Mouse (Mus musculus) cerebellum, adult 9-10 months (tissue): ENCODE data around the gene Mrps24.

Experiments
- DNase-seq: peaks from one replicate; pipeline ENCODE4 v3.0.0; 2022

The Mrps24 gene

DNA sequence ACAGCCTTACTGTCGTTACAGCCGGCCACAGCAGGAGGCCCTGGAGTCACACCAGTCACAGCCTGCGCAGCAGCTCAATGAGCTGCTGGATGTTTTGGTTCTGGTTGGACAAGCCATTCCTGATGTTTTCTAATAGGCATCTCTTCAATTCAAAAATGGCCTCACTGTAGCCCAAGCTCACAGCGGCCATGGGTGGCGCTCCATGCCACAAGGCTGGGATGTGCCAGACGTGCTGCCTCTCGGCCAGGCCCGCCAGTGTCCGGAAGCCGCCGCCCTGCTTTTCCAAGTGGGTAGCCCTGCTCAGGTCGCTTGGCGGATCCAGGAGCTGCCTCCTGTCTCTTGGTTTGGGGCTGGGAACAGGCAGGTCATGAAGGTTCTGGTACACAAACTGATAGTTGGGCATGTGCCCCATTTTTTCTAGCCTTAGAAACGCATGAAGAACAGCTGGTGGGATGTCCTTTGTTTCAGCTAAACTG lies at the start of gene Mrps24:
Gene Mrps24 (minus strand): TSS at position 51 of the 476 bp plus-strand sequence.
- no peak for DNase-seq

DNA sequence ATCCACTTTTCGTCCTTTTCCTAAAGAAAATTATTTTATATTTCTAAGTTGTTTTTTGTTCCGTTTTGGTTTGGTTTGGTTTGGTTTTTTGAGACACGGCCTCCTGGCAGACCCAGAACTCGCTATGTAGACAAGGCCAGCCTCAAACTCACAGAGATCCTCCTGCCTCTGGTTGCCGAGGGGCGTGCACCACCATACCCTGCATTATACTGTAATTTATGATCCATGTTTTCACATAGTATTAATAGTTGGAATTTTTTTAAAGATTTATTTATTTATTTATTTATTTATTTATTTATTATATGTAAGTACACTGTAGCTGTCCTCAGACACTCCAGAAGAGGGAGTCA lies 47.1 kb upstream of the Mrps24 start:
- DNase-seq: no peak

DNA sequence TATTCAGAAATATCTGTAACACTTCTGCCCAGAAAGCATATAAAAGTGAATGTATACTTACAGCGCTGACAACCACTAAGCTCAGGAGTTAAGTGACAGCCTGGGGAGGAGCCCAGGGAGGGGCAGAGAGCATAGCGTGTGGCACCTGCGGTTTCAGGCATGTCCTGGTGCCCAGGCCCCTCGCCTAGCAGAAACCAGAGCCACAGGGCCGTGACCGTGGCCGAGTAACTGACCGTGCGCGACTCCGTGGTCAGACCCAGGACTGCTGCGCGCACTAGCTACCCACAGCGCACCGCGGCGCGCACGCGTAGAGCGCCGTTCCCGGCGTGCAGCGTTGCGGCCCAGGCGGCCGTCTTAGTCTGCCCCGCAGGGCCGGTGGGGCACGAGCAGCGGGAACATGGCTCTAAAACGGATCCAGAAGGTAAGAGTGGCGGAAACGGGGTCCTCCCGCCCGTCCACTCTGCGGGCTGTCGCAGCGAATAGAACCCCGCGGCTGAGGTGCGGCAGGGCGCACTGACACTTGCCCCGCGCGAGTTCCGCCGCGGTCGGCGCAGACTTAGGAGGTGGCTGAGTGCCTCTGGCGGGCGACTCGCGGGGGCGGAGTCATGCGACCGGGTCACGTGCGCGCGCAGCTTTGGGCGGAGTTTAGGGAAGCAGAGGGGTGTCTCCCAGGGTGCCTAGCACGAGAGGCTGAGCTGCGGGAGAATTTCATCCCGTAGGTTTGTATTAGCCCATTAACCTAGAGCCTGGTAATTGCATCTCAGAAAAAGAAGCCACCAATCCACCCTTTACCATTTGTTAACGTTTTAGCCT lies 46.5 kb upstream of the Mrps24 start, which contains the start of gene Urgcp:
Gene Urgcp (minus strand): TSS at position 557 of the 813 bp plus-strand sequence.
- peak; percentile 94 for DNase-seq

DNA sequence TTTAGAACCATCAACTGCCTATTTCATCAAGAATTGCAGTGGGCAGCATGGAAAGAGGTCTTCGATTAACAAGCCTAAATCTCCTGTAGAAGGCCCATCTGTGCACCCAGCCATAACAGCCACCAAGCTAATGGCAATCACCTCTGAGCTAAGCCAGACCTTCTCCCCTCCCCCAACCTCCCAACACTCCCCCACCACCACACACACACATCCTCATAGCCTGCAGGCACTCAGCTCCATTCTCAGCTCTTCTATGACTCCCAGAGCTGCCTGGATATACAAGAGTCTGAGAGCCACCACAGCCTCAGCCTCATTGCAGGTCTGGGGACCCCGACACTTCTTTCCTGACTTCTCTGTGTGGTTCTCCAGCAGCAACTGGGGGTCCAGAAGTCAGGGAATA lies 38.3 kb upstream of the Mrps24 start:
- DNase-seq: no peak

DNA sequence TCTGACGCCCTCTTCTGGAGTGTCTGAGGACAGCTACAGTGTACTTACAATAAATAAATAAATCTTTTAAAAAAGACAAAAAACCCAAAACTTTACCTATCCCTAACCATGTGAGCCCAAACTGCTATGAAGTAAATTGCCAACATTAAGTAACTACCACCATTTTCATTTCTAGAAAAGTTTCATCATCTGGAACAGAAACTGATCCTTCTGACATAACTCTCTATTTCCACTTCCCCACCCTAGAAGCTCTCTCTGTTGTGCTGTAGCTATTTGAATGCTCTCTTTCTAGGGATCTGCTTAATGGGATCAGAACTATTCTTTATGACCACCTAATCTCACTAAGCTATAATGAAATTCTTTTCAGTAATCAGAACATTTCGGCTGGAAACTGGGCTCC lies 29.5 kb upstream of the Mrps24 start:
- no peak for DNase-seq

DNA sequence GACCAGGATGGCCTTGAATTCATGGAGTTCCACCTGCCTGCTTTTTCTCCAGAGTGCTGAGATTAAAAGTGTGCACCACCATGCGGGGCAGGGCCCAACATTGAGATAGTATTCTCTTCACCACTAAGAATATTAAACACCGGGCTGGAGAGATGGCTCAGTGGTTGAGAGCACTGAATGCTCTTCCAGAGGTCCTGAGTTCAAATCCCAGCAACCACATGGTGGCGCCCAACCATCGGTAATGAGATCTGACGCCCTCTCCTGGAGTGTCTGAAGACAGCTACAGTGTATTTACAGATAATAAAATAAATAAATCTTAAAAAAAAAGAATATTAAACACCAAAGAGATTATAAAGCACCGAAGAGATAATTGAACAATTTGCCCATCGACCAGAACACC lies 26.6 kb upstream of the Mrps24 start:
- no peak for DNase-seq

DNA sequence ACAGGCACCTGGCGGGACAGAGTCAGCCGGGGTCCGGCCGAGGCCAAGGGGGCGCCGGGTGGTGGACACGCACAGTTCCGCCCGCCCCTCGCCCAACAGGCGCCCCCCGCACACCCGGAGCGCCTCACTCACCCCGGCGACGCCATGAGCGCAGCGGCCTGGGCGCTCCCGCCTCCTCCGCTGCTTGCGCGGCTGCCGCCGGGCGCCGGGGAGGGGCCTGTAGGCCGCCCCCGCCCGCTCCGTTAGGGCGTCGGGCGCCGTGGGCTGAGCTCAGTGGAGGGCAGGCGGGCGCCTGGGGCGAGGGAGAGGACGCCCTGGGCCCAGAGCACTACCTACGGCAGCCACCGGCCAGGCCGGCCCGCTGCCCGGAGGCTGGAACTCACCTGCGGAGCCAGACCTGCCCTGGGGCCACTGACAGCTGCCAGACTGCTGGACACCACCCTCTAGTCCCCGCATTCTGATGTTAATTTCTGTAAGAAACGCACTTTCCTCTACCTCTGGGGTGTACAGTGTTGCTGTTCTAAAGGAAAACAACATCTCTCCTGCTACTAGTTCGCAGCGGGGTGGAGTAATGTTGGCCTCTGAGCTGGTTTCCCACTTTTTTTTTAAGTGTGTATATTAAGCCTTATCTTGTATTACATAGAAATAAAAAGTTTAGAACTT lies 25.6 kb upstream of the Mrps24 start:
- peak; percentile 66 for DNase-seq

GRCm38 (mm10) chr11:5740599-5740964 lies 25.1 kb upstream of the Mrps24 start:
- DNase-seq: no peak

GRCm38 (mm10) chr11:5739846-5740245 lies 24.4 kb upstream of the Mrps24 start:
- DNase-seq: no peak

DNA sequence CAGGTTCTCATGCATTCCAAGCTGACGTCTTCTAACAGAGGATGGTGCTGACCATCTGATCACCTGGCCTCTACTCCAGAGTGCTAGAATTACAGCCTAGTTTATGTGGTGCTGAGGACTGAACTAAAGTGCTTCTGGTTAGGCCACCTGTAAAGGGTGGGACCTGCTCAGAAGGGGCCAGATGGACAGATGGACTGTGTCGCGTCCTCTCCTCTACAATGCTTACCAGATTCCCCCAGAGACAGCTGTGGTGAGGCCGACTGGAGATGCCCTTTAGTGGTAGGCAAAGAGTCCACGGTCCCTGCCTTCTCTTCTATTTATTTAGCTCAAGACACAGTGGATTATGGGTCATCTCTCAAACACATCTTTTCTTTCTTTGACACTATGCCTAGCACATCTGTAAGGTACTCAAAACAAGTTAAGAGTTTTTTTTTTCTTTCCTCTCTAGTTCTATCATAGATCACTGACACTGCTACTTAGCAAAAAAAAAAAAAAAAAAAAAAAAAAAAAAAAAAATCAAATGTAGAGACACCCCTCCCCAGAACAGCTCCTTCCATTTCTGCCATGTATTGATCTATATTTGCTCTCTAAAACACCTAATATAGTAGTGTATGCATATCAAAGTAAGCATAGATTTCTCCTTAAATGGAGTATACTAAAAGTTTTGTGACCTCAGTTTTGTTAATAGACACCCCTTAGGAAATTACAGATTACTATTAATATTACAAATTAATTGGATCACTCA lies 23.6 kb upstream of the Mrps24 start:
- DNase-seq: no peak

DNA sequence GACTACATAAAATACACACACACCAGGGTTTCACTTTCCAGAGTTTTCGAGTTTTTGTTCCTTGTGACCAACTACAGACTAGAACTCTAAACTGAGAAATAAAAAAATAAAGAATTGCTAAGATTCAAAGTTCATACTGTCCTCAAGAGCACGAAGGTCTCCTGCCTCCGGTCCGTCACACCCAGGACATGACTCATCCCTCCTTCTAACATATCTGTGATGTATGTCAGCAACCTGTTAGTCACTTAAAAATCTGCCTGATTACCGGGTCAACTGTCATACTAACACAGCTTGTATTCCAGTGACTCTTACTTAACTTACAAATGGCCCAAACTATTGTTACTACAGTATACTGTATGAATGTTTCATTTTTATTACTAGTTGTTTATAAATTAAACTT lies 21.7 kb upstream of the Mrps24 start:
- no peak for DNase-seq

DNA sequence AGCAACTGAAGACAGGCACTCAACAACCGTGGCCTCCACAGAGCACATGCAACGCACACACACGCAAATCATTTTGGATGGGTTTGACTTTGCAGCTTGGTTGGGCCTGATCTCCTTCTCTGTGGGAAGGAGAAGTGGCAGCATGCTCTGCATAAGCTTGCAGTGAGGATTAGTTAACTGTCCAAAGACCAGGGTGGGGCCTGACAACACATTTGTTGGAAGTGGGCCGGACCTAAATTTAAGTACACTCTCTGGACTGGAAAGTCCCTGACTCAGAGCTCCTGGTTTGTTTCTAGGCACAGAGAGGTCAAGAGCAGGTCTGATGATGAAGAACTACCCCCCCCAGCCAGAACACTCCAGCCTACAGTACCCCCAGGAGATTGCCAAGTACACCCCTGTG lies 18.8 kb upstream of the Mrps24 start:
- no peak for DNase-seq

- no peak for DNase-seq
These were observed 16.9 kb upstream of the Mrps24 start for GRCm38 (mm10) chr11:5732401-5732800.

- no peak for DNase-seq
These were observed 14.1 kb upstream of the Mrps24 start for GRCm38 (mm10) chr11:5729582-5729981.

DNA sequence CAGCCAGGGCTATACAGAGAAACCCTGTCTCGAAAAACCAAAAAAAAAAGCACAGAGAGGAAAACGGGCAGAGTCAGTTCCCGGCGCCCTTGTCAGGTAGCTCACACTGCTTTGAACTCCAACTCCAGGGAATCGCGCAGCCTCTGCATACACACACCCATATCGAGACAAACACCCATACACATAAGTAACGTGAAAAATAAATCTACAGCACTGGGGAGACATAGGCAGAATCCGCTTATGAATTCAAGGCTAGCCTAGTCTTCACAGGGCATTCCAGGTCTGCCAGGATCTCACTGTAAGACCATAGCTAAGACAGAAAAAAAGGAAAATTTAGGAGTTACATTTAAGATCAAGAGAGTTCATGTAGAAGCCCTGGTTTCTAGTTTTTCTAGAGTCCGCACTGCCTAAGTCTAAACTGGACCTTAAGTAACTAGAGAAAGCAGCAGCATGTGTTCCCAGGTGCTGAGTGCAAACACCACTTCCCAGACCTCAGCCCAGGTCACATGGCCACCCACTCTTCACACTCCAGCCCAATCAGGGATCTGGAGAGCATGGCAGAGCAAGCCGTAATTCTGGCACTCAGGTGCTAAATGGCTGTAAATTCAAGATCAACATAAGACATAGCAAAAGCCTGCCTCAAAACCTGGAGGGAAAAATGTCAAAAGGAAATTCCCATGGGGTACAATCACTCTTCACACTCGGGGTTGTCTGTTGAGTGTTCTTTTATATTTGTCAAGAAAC lies 3.3 kb upstream of the Mrps24 start:
- DNase-seq: no peak

DNA sequence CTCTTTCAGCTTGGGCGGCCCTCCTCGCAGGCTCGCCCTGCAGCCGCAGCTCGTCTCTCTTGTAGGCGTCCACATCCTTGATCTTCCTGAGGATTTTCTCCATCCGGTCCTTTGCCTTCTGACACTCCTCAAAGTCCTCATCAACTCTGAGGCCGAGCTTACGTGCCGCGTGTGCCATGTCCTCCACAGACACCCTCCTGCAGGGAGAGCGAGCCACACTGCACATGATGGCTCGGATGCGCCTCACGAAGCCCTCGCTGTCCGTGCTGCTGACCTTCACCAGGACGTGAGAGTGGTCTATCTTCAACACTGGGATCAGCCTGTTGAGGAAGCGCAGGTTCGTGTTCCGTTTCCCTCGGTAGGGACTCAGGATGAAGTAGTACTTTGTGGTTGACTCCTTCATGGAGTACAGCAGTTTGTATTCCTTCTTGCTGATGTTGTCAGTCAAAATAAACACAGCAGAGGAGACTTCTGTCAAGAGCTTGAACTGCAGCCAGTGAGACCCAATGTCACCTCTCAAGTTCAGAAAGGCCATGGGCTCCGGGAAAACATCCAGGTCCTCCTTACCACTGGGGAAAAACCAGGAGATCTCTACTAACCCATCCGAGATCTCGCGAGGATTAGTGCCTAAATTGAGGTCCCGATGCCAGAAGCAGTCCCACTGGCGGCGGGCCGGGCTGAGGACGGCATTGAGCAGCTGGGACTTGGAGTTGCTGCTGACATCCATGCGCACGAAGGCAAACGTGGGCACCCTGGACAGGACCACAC lies 1.6 kb upstream of the Mrps24 start:
- no peak for DNase-seq

DNA sequence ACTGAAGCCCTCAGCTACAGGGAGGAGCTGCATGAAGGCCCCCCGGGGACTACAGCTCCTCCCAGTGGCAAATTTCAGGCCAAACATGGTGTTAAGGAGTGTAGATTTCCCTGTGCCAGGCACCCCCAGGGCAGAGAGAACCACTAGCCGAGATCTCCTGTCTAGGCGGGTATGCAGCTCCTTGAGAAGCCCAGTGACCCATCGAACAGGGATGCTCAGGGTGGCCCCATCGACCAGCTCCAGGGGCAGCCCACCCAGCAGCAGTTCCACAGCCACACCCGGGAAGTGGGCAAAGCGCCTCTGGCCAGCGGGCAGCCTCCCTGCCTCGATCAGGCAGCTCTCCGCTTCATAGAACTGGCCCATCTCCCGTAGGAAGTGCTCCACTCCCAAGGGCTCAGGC lies 766 bp upstream of the Mrps24 start:
- DNase-seq: no peak

GRCm38 (mm10) chr11:5715179-5715578 lies 301 bp downstream of the Mrps24 start:
- no peak for DNase-seq

DNA sequence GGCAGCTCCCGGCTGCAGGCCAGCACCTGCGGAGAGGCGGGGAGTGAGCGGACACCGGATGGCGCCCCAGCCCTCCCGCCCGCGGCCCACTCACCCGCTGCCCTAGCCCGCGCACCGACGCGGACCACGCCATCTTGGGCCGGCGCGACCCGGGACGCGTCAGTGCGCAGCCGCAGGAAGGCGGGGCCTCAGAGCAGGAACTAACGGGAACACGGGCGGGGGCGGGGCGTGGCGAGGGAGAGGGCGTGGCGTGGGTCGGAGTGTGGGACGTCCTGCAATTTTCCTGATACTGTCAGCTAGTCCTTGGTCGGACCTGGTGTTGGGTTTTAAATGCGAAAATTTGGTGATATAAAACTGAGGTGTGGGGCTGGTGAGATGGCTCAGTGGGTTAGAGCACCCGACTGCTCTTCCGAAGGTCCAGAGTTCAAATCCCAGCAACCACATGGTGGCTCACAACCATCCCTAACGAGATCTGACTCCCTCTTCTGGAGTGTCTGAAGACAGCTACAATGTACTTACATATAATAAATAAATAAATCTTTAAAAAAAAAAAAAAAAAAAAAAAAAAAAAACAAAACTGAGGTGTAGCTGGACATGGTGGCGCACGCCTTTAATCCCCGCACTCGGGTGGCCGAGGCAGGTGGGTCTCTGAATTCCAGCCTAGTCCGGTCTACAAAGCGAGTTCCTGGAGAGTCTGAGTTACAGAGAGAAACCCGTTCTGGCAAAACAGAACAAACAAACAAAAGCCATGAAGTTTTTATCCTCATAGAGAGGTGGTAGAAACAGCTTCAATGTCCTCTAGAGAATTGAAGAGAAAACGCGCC lies 7.7 kb downstream of the Mrps24 start:
- peak; percentile 85 for DNase-seq

- peak; percentile 51 for DNase-seq
These were observed 8.5 kb downstream of the Mrps24 start for GRCm38 (mm10) chr11:5706874-5707529.

- no peak for DNase-seq
These were observed 9.5 kb downstream of the Mrps24 start for GRCm38 (mm10) chr11:5705972-5706371.
